Mouse (Mus musculus): ENCODE measurements around the gene Tex38. TPM values are rescaled to one million over a fixed set of nuclear protein-coding genes. Genes with fewer than 3 reads are reported as not detected.

The Tex38 gene
- total and polyA plus RNA-seq, 3 experiments: 0.17 to 0.30 TPM; not detected in 1

DNA sequence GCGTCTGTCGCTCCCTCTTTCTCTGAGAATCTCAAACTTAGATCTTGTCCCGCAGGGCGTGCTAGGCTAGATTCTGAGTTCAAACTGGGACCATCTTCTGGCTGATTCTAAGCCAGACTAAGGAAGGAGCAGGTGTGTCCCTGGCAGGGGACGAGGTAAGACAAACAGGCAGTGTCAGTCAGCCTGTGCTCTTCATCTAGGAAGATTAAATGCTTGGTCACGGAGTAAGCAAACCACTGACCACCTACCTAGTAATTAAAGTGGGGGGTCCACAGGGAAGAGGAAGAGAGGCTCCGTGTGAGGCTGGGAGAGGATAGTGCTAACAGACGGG lies 47.7 kb upstream of the Tex38 start:
- Histone ChIP-seq H3K36me3 (replicated peaks in 1 of 2; ENCODE audit: control insufficient read depth in 1 of 2, insufficient read depth in 1 of 2, low read length in 1 of 2) (peaks cover 30 to 43% of the 10 kb centered on the region in 2 experiments), H3K27me3 (replicated peaks) (no peaks in the 10 kb centered on the region), H3K9ac (ENCODE audit: insufficient read depth, low read depth) (peak overlapping the region; percentile 11; the same call in 1 of the 2 replicates), H3K9me3 (replicated peaks; ENCODE audit: low read length) (no peaks in the 10 kb centered on the region), H3K4me3 (replicated peaks in 1 of 3; ENCODE audit: low read depth in 2 of 3, low read length in 2 of 3, poor library complexity in 1 of 3) (peak overlapping the region; percentile 64 to 94 (median 91)), H3K27ac (ENCODE audit: insufficient read depth, low read depth) (no peak overlapping the region), H3K4me2 (ENCODE audit: insufficient read depth, low read depth, poor library complexity, severe bottlenecking) (peak overlapping the region; percentile 73), H3K4me1 (ENCODE audit: control insufficient read depth in 1 of 2, insufficient read depth in 2 of 2) (peaks cover 7 to 68% of the 10 kb centered on the region in 2 experiments), H3K79me2 (replicated peaks; ENCODE audit: control insufficient read depth, extremely low read depth, insufficient read depth, poor library complexity, severe bottlenecking) (peaks cover 7% of the 10 kb centered on the region; the same call in 1 of the 2 replicates)
- no peak for DNase-seq (ENCODE audit: extremely low read depth)
- dilution Hi-C loops (cut with MboI; ENCODE audit: extremely low pct_ligation_motif_present, extremely low pct_unique_long_range_greater_than_20kb, low sequenced_read_pairs): no loop called here
- TF ChIP-seq SIN3A (IDR thresholded peaks at IDR 0.05; ENCODE audit: low read length) (no peak), KAT2A (IDR thresholded peaks at IDR 0.05; ENCODE audit: insufficient replicate concordance, low read length) (no peak)
- in situ Hi-C loops (cut with MboI; ENCODE audit: low pct_ligation_motif_present, low pct_unique_long_range_greater_than_20kb, low sequenced_read_pairs): loop anchor here (10.0 kb wide), 1 partner anchor 84 kb away; no protein-coding TSS in a partner anchor

DNA sequence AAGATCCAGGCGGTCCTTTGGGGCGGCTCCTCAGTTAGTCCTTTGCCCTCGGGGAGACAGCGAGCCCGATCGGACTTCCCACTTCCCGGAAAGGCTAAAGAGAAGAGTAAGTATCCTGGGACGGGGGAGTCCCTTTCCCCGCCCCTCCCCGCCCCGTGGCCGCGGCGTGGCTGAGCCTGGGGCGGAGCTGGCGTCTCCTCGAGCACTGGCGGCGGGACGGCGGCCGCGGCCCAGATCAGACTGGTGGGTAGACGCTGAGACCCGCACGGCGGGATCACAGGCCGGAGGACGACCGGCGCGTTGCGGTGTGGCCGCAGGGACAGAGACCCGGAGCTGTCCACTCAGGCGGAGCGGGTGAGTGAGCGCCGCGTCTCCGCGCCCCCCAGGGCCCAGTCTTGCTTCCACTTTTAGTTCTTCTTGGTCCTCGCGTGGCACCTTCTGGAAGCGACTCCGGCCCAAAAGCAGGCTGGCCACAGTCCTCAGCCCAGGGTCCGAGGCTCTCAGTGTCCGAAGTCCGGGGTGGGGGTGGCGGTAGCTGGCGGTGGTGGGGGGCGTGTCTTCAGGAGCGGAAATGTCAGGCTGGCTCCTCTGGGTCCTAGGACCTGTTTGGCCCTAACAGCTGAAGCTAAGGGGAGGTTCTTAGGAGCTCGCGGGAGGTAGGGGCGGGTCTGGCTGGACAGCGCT lies 47.2 kb upstream of the Tex38 start, which contains the start of gene Mob3c:
Gene Mob3c (plus strand): TSS at position 205 of the 684 bp plus-strand sequence.
- Histone ChIP-seq H3K9ac (ENCODE audit: insufficient read depth, low read depth) (peak within 1 kb of the TSS; percentile 94), H3K79me2 (replicated peaks; ENCODE audit: control insufficient read depth, extremely low read depth, insufficient read depth, poor library complexity, severe bottlenecking) (peaks cover 7% of the 10 kb centered on the region; the same call in 1 of the 2 replicates), H3K27ac (ENCODE audit: insufficient read depth, low read depth) (peak within 1 kb of the TSS; percentile 70), H3K4me2 (ENCODE audit: insufficient read depth, low read depth, poor library complexity, severe bottlenecking) (peak within 1 kb of the TSS; percentile 79), H3K27me3 (replicated peaks) (no peaks in the 10 kb centered on the region), H3K4me1 (ENCODE audit: control insufficient read depth in 1 of 2, insufficient read depth in 2 of 2) (peaks cover 7 to 70% of the 10 kb centered on the region in 2 experiments), H3K4me3 (replicated peaks in 1 of 3; ENCODE audit: low read depth in 2 of 3, low read length in 2 of 3, poor library complexity in 1 of 3) (peak within 1 kb of the TSS; percentile 82 to 94 (median 91)), H3K36me3 (replicated peaks in 1 of 2; ENCODE audit: control insufficient read depth in 1 of 2, insufficient read depth in 1 of 2, low read length in 1 of 2) (peaks cover 25 to 41% of the 10 kb centered on the region in 2 experiments), H3K9me3 (replicated peaks; ENCODE audit: low read length) (no peaks in the 10 kb centered on the region)
- TF ChIP-seq MAFK (IDR thresholded peaks at IDR 0.05; ENCODE audit: insufficient replicate concordance, low read length) (no peak), ELF1 (IDR thresholded peaks at IDR 0.05; ENCODE audit: low read depth, low read length) (peak; percentile 77), CHD1 (IDR thresholded peaks at IDR 0.05; ENCODE audit: low read depth, low read length) (no peak), HCFC1 (IDR thresholded peaks at IDR 0.05; ENCODE audit: low read depth, low read length) (peak; percentile 72), TCF12 (IDR thresholded peaks at IDR 0.05; ENCODE audit: low read depth, low read length) (0 out of 2 replicates have a peak, but pooled peaks have one; percentile 14), MEF2A (IDR thresholded peaks at IDR 0.05; ENCODE audit: borderline replicate concordance, low read depth, low read length) (0 out of 2 replicates have a peak, but pooled peaks have one; percentile 31), CHD2 (IDR thresholded peaks at IDR 0.05; ENCODE audit: low read length) (peak; percentile 73; the same call in 1 of the 2 replicates), UBTF (IDR thresholded peaks at IDR 0.05; ENCODE audit: low read depth, low read length) (0 out of 2 replicates have a peak, but pooled peaks have one; percentile 23), ZC3H11A (IDR thresholded peaks at IDR 0.05; ENCODE audit: low read depth, low read length) (no peak), USF1 (IDR thresholded peaks at IDR 0.05; ENCODE audit: low read depth, low read length) (no peak), ETS1 (conservative IDR thresholded peaks at IDR 0.05; ENCODE audit: low read depth, low read length) (peak; percentile 69), SIN3A (IDR thresholded peaks at IDR 0.05; ENCODE audit: low read length) (peak; percentile 99), IRF4 (IDR thresholded peaks at IDR 0.05; ENCODE audit: low read depth, low read length) (peak; percentile 48; the same call in 1 of the 2 replicates), POLR2AphosphoS2 (IDR thresholded peaks at IDR 0.05; ENCODE audit: low read depth, low read length) (0 out of 2 replicates have a peak, but pooled peaks have one; percentile 27), MXI1 (IDR thresholded peaks at IDR 0.05; ENCODE audit: low read depth, low read length) (peak; percentile 88), MAZ (IDR thresholded peaks at IDR 0.05; ENCODE audit: low read depth, low read length) (peak; percentile 71; the same call in 1 of the 2 replicates), PAX5 (IDR thresholded peaks at IDR 0.05; ENCODE audit: low read length) (no peak), NRF1 (IDR thresholded peaks at IDR 0.05; ENCODE audit: low read depth, low read length) (0 out of 2 replicates have a peak, but pooled peaks have one; percentile 31), MAX (IDR thresholded peaks at IDR 0.05; ENCODE audit: low read length) (no peak), EP300 (IDR thresholded peaks at IDR 0.05; ENCODE audit: low read length) (no peak), JUN (IDR thresholded peaks at IDR 0.05; ENCODE audit: insufficient read depth, low read depth, low read length) (no peak), USF2 (conservative IDR thresholded peaks at IDR 0.05; ENCODE audit: low read depth, low read length) (no peak), POLR2A (IDR thresholded peaks at IDR 0.05; ENCODE audit: low read depth, low read length) (peak; percentile 69; the same call in 1 of the 2 replicates), NELFE (IDR thresholded peaks at IDR 0.05; ENCODE audit: low read depth, low read length) (0 out of 2 replicates have a peak, but pooled peaks have one; percentile 25)
- in situ Hi-C loops (cut with MboI; ENCODE audit: low pct_ligation_motif_present, low pct_unique_long_range_greater_than_20kb, low sequenced_read_pairs): loop anchor here (10.0 kb wide), 1 partner anchor 83 kb away; no protein-coding TSS in a partner anchor
- dilution Hi-C loops (cut with MboI; ENCODE audit: extremely low pct_ligation_motif_present, extremely low pct_unique_long_range_greater_than_20kb, low sequenced_read_pairs): no loop called here
- DNase-seq (ENCODE audit: extremely low read depth): peak; percentile 82

Measured in CH12.LX (cell line).